8 mouse cellular contexts compared by ENCODE assay signal in genomic region chr15:96543181-96543828, GRCm38 (mm10).
A peak's percentile ranks its signal among the peaks of the same experiment; 100 is the strongest.
DNase-seq lines count a peak whose midpoint lies in the region; ATAC-seq and TF ChIP-seq lines count a peak whose summit lies in the region.

No protein-coding gene starts in this region.

- ATAC-seq in forebrain, embryonic 16.5 days = peak; percentile 62; the same call in 1 of the 2 replicates
- no peak for ATAC-seq in liver, embryonic 12.5 days

- no peaks in the 10 kb centered on the region for H3K27me3 ChIP-seq in forebrain, embryonic 16.5 days (replicated peaks; ENCODE audit: control insufficient read depth, insufficient read depth, low read length)
- H3K27me3 ChIP-seq in liver, embryonic 12.5 days (replicated peaks) = 0 out of 2 replicates have a peak, but pooled peaks cover 4% of the 10 kb centered on the region
- no peaks in the 10 kb centered on the region for H3K27me3 ChIP-seq in thymus, adult 2 months (ENCODE audit: control insufficient read depth, insufficient read depth, low read length)

- H3K9me3 ChIP-seq in forebrain, embryonic 16.5 days (ENCODE audit: control insufficient read depth, low read length) = no peaks in the 10 kb centered on the region
- no peaks in the 10 kb centered on the region for H3K9me3 ChIP-seq in liver, embryonic 12.5 days (replicated peaks)

- no peak for TF ChIP-seq CTCF in thymus, adult 2 months (IDR thresholded peaks at IDR 0.05; ENCODE audit: borderline replicate concordance, control insufficient read depth, extremely low read depth, insufficient read depth, low read length, poor library complexity)

- peaks cover 8% of the 10 kb centered on the region; the same call in 1 of the 2 replicates for H3K4me1 ChIP-seq in forebrain, embryonic 16.5 days (replicated peaks; ENCODE audit: control insufficient read depth, insufficient read depth, low read length)
- no peaks in the 10 kb centered on the region for H3K4me1 ChIP-seq in liver, embryonic 12.5 days
- no peaks in the 10 kb centered on the region for H3K4me1 ChIP-seq in thymus, adult 2 months (replicated peaks; ENCODE audit: control insufficient read depth, insufficient read depth, low read length)

- peak; percentile 45 for DNase-seq in right cerebral cortex, adult 18-20 months
- DNase-seq in right cerebral cortex, postnatal 36 days (ENCODE audit: low spot score in 2 of 2) = no peak
- DNase-seq in c-Kit-positive CD71-positive TER-119-positive erythroid progenitor cells, embryonic 14.5 days (ENCODE audit: low spot score) = peak; percentile 48
- DNase-seq in induced T-regulatory cell, adult 2 months (ENCODE audit: low read depth) = peak; percentile 86
- DNase-seq in naive thymus-derived CD4-positive, alpha-beta T cell, adult 2 months (ENCODE audit: low read depth) = peak; percentile 86
- peak; percentile 71 for DNase-seq in thymus, adult 2 months

- 1% methylated on average over 24 of the region's 24 CpGs for WGBS in forebrain, embryonic 16.5 days
- WGBS in liver, embryonic 12.5 days (ENCODE audit: insufficient replicate concordance) = 3% methylated on average over 24 of the region's 24 CpGs
- WGBS in thymus, adult 2 months = under 1% methylated on average over 24 of the region's 24 CpGs

- H3K4me3 ChIP-seq in forebrain, embryonic 16.5 days (replicated peaks; ENCODE audit: low read length) = peak overlapping the region; percentile 49
- H3K4me3 ChIP-seq in liver, embryonic 12.5 days = peak overlapping the region; percentile 34
- no peak overlapping the region for H3K4me3 ChIP-seq in thymus, adult 2 months (ENCODE audit: control insufficient read depth, insufficient read depth, low read length)

- H3K36me3 ChIP-seq in forebrain, embryonic 16.5 days (ENCODE audit: control insufficient read depth, insufficient read depth) = no peaks in the 10 kb centered on the region
- H3K36me3 ChIP-seq in liver, embryonic 12.5 days = no peaks in the 10 kb centered on the region
- no peaks in the 10 kb centered on the region for H3K36me3 ChIP-seq in thymus, adult 2 months (ENCODE audit: control insufficient read depth, insufficient read depth, low read length)

- peak overlapping the region; percentile 50 for H3K27ac ChIP-seq in forebrain, embryonic 16.5 days (ENCODE audit: low read length)
- no peak overlapping the region for H3K27ac ChIP-seq in liver, embryonic 12.5 days
- peak overlapping the region; percentile 74 for H3K27ac ChIP-seq in thymus, adult 2 months (ENCODE audit: control insufficient read depth, insufficient read depth, low read length)

- H3K4me2 ChIP-seq in forebrain, embryonic 16.5 days (ENCODE audit: low read length) = peak overlapping the region; percentile 70
- H3K4me2 ChIP-seq in liver, embryonic 12.5 days = peak overlapping the region; percentile 56

- H3K9ac ChIP-seq in forebrain, embryonic 16.5 days (replicated peaks; ENCODE audit: low read depth, low read length) = peak overlapping the region; percentile 67
- no peak overlapping the region for H3K9ac ChIP-seq in liver, embryonic 12.5 days

- TF ChIP-seq POLR2A in thymus, adult 2 months (IDR thresholded peaks at IDR 0.05; ENCODE audit: control insufficient read depth, extremely low read depth, insufficient read depth, low read length, poor library complexity) = no peak

Comparison
In these comparisons a context has a peak if more than half of its experiments do, and no peak if none do; other contexts are left out.
1. DNase-seq: peak in right cerebral cortex, adult 18-20 months (single experiment), c-Kit-positive CD71-positive TER-119-positive erythroid progenitor cells, embryonic 14.5 days (single experiment), induced T-regulatory cell, adult 2 months (single experiment), naive thymus-derived CD4-positive, alpha-beta T cell, adult 2 months (single experiment) and thymus, adult 2 months (single experiment); none in right cerebral cortex, postnatal 36 days (0 of 2).